Mouse (Mus musculus) hindbrain, embryonic 10.5 days (tissue): ENCODE data around the gene S100a9. TPM values are rescaled to one million over a fixed set of nuclear protein-coding genes. Genes with fewer than 3 reads are reported as not detected.

Source experiments
- DNase-seq: peaks from one replicate; pipeline ENCODE4 v3.0.0-alpha.2; 2017; ENCODE audit warnings: low spot score
- H3K27ac ChIP-seq: fragments of 300-500 bp; sonication (generic); 2 replicates; pipeline ENCODE4 v1.5.1; 2016; ENCODE audit warnings: mild to moderate bottlenecking, moderate library complexity
- H3K27me3 ChIP-seq: fragments of 300-500 bp; sonication (generic); 2 replicates; pipeline ENCODE4 v1.6.1; 2016; ENCODE audit warnings: mild to moderate bottlenecking; ENCODE audit not compliant: poor library complexity, insufficient read depth, severe bottlenecking
- H3K36me3 ChIP-seq: fragments of 300-500 bp; sonication (generic); 2 replicates; pipeline ENCODE4 v1.6.1; 2016; ENCODE audit warnings: mild to moderate bottlenecking, moderate library complexity
- H3K4me1 ChIP-seq: fragments of 300-500 bp; sonication (generic); replicated peaks from 2 replicates; pipeline ENCODE4 v1.6.1; 2016; ENCODE audit warnings: mild to moderate bottlenecking
- H3K4me3 ChIP-seq: fragments of 300-500 bp; sonication (generic); 2 replicates; pipeline ENCODE4 v1.5.1; 2016; ENCODE audit warnings: mild to moderate bottlenecking, moderate library complexity
- H3K9me3 ChIP-seq: fragments of 300-500 bp; sonication (generic); 2 replicates; pipeline ENCODE4 v1.6.1; 2016; ENCODE audit warnings: mild to moderate bottlenecking, moderate library complexity
- WGBS: fragments of 180-500 bp; shearing (Covaris S2); methylation state at CpG from one replicate; pipeline ENCODE4 v1.1.7; 2016; 5-methylcytosine and 5-hydroxymethylcytosine counted together
- polyA plus RNA-seq: library from polyadenylated mRNA; unstranded; fragments of >200 nt; fragmentation: Nextera tagmentation; extraction: Ambion mirVana; gene quantifications from 2 replicates; pipeline ENCODE4 v1.2.1, GENCODE M21; 2016

Gene S100a9
- polyA plus RNA-seq, 1 experiment from 2014 or later = not detected

DNA sequence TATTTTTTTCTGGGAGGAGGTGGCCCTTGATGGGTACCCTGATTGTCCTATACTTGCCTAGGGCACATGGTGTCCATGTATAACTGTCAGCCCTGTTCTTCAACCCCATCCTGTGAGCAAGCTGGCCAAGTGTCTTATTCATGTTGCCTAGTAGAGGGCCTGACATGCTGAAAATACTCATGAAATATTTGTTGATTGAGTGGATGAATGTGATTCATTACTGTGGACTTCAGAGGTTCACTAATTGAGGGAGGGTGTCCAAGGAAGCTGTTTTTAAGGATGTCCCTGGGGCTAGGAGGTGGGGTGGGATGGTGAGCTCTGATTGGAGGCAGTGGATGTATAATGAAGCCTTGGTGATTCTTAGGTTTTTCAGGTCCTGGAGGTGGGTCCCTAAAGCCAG, 41.8 kb downstream of the S100a9 start, which contains the start of gene S100a7a:
Gene S100a7a (plus strand): TSS at position 301 of the 400 bp plus-strand sequence.
- H3K4me3 ChIP-seq = no peak within 1 kb of the TSS

DNA sequence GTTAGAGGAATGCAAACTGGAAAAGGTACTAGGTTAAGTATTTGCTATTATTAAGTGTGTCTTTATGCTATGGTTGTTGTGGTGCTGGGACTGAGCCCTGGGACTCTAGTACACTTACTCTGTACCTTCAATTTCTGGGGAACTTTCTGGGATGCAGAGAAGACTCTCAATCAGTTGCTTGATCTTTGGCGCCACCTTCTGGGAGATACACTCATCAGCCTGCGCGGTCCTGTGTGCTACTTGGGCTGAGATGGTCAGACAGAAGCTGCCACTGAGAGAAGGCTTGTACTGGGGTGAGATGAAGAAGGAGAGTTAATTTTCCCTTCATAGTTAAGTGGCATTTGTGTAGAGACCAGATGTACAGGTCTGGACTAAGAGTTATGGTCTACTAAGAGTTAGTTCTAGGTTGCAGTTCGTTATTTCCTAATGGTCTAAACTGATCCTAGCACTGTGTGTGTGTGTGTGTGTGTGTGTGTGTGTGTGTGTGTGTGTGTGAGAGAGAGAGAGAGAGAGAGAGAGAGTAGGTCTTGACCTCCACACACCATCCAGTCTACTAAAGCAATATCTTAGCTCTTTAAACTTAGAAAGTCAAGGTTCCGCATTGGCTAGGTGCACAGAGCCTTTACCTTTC, 42.5 kb downstream of the S100a9 start:
- Histone ChIP-seq H3K27ac (no peak overlapping the region), H3K36me3 (no peaks in the 10 kb centered on the region)
- 35% methylated on average over 5 of the region's 5 CpGs for WGBS

More for the DNA sequence above, 41.8 kb downstream of the S100a9 start, which contains the start of gene S100a7a:
- Histone ChIP-seq H3K9me3 (no peaks in the 10 kb centered on the region), H3K36me3 (no peaks in the 10 kb centered on the region), H3K27ac (no peak within 1 kb of the TSS), H3K4me1 (no peaks in the 10 kb centered on the region), H3K27me3 (no peaks in the 10 kb centered on the region)
- no peak for DNase-seq

DNA sequence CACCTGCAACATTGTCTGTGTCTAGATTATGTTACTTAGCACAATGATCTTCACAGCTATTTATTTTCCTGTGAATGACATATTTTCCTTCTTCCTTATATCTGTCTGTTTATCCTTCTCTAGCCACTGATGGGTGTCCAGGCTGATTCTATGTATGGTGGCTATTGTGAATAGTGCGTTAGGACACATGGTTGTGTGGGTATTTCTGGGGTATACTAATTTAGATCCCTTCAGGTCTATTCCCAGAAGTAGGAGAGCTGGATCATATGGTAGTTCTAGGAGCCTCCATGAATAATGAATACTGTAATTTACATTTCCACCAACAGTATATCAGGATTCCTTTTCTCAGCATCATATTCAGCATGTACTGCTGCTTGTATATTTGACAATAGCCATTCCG, 45.7 kb downstream of the S100a9 start:
- H3K4me1 ChIP-seq = no peaks in the 10 kb centered on the region
- no peak overlapping the region for H3K27ac ChIP-seq
- no peaks in the 10 kb centered on the region for H3K27me3 ChIP-seq
- H3K4me3 ChIP-seq = no peak overlapping the region
- no peaks in the 10 kb centered on the region for H3K36me3 ChIP-seq
- no peaks in the 10 kb centered on the region for H3K9me3 ChIP-seq
- WGBS = 86% methylated on average over 2 of the region's 2 CpGs
- DNase-seq = no peak

More for the DNA sequence above, 42.5 kb downstream of the S100a9 start:
- DNase-seq = peak; percentile 69
- Histone ChIP-seq H3K9me3 (no peaks in the 10 kb centered on the region), H3K27me3 (no peaks in the 10 kb centered on the region), H3K4me1 (no peaks in the 10 kb centered on the region), H3K4me3 (no peak overlapping the region)

DNA sequence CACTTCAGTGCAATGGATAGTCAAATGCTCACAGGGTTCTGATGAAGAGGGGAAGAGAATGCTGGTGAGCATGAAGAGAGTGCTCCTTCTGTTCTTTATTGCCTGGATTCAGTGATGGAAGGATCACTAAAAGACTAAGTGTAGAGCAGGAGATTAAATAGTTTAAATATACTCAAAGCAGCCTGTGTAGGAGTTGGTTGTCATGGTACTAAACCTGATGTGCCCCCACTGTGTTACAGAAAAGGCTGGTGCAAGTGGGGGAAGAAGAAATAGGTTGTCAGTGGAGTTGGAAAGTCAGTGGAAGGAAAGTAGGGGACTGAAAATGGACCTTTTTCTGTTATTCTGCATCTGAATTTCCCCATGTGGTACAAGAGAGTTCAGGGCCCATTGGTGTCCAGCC, 46.5 kb downstream of the S100a9 start:
- no peaks in the 10 kb centered on the region for H3K9me3 ChIP-seq
- no peaks in the 10 kb centered on the region for H3K27me3 ChIP-seq
- no peaks in the 10 kb centered on the region for H3K36me3 ChIP-seq
- H3K27ac ChIP-seq = no peak overlapping the region
- no peaks in the 10 kb centered on the region for H3K4me1 ChIP-seq
- no peak for DNase-seq
- H3K4me3 ChIP-seq = no peak overlapping the region

DNA sequence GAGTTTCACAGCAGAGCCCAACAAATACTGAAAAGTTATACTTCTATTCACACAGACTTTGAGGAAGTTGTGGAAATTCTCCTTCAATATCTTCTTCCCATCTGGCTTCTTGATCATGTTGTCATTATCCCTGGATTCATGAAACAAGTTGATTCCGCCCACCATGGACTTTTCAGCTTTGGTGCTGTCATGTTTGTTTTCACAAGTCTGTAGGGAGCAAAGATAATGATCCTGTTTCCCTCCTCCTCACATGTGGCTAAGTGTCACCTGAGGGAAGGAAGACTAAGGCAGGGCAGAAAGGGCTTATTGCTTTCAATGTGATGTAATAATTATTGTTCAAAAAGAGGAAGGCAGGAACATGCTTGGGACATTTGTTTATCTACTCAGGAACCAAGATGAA, 48.2 kb downstream of the S100a9 start:
- no peaks in the 10 kb centered on the region for H3K4me1 ChIP-seq
- H3K27me3 ChIP-seq = no peaks in the 10 kb centered on the region
- no peaks in the 10 kb centered on the region for H3K36me3 ChIP-seq
- no peak overlapping the region for H3K4me3 ChIP-seq
- WGBS = 78% methylated on average over 1 of the region's 1 CpGs
- no peak for DNase-seq
- H3K9me3 ChIP-seq = no peaks in the 10 kb centered on the region
- no peak overlapping the region for H3K27ac ChIP-seq

DNA sequence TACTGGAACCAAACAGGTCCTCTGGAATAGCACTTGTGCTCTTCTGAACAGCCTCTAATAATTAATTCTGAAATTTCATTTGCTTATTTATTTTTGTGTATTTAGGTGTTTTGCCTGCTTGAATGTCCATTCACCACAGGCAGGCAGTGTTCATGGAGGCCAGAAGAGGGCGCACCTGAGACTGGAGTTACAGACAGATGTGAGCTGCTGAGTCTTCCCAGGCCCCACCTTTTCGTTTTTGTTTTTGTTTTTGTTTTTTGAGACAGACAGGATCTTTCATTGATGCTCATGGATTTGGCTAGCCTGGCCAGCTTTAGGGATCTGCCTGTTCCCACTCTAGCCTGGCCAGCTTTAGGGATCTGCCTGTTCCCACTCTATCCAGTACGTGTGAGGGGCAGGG, 51.3 kb downstream of the S100a9 start:
- H3K27me3 ChIP-seq = no peaks in the 10 kb centered on the region
- no peak overlapping the region for H3K4me3 ChIP-seq
- WGBS = 50% methylated on average over 3 of the region's 3 CpGs
- no peak overlapping the region for H3K27ac ChIP-seq
- no peaks in the 10 kb centered on the region for H3K4me1 ChIP-seq
- H3K36me3 ChIP-seq = no peaks in the 10 kb centered on the region
- H3K9me3 ChIP-seq = no peaks in the 10 kb centered on the region
- peak; percentile 15 for DNase-seq

Other genes starting within 250 kb of the S100a9 start
- gene Npr1, start 229.9 kb downstream of the S100a9 start, polyA plus RNA-seq = 3.0 TPM in 2 replicates
- gene Ilf2, start 219.6 kb downstream of the S100a9 start, polyA plus RNA-seq = 315 and 340 TPM in 2 replicates
- gene Snapin, start 204.7 kb downstream of the S100a9 start, polyA plus RNA-seq = 60.9 and 69.1 TPM in 2 replicates
- 174 and 182 TPM in 2 replicates for gene Chtop, start 186.2 kb downstream of the S100a9 start, polyA plus RNA-seq
- 7.5 and 7.7 TPM in 2 replicates for gene S100a1, start 181.3 kb downstream of the S100a9 start, polyA plus RNA-seq
- gene S100a13, start 181.3 kb downstream of the S100a9 start, polyA plus RNA-seq = 11.7 and 13.1 TPM in 2 replicates
- not detected in 2 replicates for gene S100a14, start 168.9 kb downstream of the S100a9 start, polyA plus RNA-seq
- gene S100a16, start 158.5 kb downstream of the S100a9 start, polyA plus RNA-seq = 46.6 and 47.9 TPM in 2 replicates
- 0.24 and 0.27 TPM in 2 replicates for gene S100a3, start 135.1 kb downstream of the S100a9 start, polyA plus RNA-seq
- not detected in 2 replicates for gene S100a2, start 105.5 kb downstream of the S100a9 start, polyA plus RNA-seq
- gene Gm42674, start 93.8 kb downstream of the S100a9 start, polyA plus RNA-seq = not detected in 2 replicates
- gene S100a4, start 92.0 kb downstream of the S100a9 start, polyA plus RNA-seq = not detected in 2 replicates
- not detected in 2 replicates for gene S100a5, start 87.2 kb downstream of the S100a9 start, polyA plus RNA-seq
- gene S100a6, start 82.8 kb downstream of the S100a9 start, polyA plus RNA-seq = 14.4 and 18.3 TPM in 2 replicates
- not detected in 2 replicates for gene S100a7a, start 41.7 kb downstream of the S100a9 start, polyA plus RNA-seq
- gene S100a8, start 26.7 kb downstream of the S100a9 start, polyA plus RNA-seq = not detected in 2 replicates
- gene Pglyrp4, start 31.2 kb upstream of the S100a9 start, polyA plus RNA-seq = not detected in 2 replicates
- not detected in 2 replicates for gene Gm5849, start 82.2 kb upstream of the S100a9 start, polyA plus RNA-seq